Mouse (Mus musculus) frontal cortex, postnatal 36 days (tissue): ENCODE results near the gene Rpgrip1l.

Source experiments
- DNase-seq, 2 experiments: peaks; one replicate each; pipeline ENCODE4 v3.0.0; 2022; ENCODE audit warnings: low spot score in 2 of 2

Rpgrip1l gene

DNA sequence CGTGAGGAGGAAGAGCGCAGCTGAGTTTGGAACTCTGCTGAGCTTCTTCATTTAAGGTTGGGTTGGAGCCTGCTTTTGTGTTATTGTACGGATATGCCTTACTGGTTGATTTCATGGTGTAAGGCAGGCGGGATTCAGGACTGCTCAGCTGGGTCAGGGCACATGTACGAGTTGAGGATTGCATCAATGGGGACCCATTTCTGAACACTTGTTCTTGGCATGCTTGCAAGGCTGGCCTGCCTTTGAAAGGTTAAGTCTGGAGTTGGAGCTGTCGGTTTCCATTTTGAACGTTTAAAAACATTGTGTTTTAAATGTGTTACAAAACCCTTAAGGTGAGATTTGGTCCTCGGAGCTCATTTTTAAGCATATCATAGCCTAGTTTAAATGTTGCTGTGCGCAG, 16.0 kb upstream of the Rpgrip1l start:
- DNase-seq: no peak

DNA sequence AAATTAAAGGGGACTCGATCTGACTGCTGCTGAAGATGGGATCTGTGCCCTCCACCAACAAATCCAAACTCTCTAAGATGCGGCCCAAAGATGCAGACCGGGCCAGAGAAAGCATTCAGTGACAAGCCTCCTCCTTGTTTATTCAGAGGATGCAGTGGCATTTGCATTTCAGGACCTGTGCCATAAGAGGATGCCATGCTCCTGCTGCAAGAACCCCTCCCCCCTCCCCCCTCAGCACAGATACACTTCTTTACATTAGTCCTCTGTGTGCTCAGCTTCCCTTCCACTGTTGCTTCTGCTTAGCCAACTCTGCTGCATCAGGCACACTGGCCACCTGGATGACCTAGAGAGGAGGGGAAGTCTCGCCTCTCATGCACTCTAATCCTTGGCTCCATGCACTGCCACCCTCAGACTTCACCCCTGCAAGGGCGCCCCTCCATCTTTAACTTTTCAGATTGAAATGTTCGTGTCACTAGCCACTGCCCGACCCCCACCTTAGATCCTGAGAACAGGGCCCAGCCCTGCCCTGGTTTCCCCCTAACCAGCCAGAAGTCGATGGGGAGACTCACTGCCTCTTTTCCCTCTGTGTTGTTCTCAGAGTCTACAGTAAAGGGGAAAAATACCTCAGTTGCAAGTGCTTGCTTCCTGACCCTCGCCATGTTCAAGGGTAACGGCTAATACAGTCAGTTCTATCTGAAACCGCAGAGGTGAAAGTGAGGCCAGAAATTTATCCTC, 14.6 kb upstream of the Rpgrip1l start:
- no peak for DNase-seq

DNA sequence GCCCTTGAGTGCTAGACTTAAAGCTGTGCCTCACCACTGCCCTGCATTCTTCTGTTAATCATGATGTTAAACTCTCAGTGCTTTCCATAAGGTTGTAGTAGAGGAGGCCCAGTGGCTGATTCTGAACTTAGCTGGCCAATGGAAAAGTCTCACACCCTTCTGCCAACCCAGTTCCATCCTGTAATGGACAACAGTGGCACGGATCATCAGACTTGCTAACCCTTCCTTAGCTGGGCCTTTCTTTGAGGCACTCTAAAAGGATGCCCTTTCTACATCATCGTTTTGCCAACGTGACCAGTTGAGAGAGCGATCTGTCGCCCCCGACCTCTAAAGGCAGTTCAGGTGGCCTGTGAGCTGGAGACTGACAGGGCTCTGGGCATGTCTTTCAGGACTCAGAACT, 13.9 kb upstream of the Rpgrip1l start:
- DNase-seq: no peak

DNA sequence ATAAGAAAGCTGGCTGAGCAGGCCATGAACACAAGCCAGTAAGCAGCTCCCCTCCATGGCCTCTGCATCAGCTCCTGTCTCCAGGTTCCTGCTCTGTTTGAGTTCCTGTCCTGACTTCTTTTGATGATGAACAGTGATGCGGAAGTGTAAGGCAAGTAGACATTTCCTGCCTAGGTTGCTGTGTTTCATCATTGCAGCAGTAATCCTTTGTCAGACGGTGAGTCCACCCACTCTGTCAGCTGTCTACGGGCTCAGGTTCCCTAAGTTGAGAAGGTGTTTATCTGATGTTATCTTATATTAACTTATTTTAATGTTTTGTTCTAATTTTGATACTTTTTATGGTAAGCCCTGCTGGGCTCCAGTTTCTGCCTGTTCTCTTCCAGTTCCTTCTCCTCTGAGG, 13.0 kb upstream of the Rpgrip1l start:
- no peak for DNase-seq

DNA sequence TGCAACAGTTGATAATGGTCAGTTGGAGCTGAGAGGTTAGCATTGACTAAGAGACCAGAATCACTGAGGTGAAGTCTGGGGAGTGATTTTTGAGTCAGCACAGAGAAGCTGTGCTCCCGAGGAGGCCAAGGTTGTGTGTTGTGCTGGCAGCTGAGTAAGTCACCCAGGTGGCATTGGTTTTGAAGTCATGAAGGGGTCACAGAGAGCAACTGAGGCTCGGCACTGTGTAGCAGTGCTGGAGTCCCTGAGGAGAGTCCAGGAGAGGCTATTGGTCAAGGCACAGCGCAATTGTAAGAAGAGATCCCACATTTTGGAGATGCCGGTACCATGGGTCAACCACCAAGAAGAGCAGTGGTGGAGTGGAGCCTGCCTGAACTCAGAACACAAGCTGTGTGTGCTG, 11.9 kb upstream of the Rpgrip1l start:
- DNase-seq: no peak

DNA sequence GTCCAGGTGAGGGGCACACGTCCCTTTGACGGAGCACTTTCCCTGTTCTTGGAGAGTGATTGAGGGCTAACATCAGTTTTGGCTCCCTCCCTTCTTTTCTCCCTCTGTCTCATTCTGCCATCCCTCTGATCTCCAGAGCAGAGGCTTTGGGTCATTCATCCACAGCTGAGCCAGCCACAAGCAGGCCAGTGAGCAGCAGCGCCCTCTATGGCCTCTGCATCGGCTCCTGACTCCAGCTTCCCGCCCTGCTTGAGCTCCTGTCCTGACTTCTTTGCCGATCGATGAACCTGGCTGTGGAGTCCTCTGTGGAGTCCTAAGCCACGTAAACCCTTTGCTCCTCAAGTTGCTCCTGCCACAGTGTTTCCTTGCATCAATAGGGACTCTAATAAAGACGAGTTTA, 11.2 kb upstream of the Rpgrip1l start:
- no peak for DNase-seq

DNA sequence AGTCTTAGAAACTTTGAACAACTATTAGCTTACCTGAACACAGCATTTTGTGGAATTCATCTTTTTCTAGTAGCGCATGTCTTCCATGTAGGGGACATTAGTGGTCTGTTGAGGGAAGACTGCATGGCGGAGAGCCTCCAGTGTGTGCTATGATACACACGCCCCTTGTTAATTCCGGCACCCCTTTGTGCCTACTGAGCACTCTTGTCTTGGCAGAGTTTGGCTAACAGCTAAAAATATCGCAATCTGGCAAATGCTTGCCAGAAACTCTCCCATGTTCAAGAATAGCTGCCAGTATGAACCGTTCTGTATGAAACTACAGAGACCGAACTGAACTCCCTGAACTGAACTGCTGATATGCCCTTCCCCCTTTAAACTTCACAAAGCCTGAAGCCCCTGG, 10.4 kb upstream of the Rpgrip1l start:
- peak in 1 of 2 experiments; percentile 45 for DNase-seq

DNA sequence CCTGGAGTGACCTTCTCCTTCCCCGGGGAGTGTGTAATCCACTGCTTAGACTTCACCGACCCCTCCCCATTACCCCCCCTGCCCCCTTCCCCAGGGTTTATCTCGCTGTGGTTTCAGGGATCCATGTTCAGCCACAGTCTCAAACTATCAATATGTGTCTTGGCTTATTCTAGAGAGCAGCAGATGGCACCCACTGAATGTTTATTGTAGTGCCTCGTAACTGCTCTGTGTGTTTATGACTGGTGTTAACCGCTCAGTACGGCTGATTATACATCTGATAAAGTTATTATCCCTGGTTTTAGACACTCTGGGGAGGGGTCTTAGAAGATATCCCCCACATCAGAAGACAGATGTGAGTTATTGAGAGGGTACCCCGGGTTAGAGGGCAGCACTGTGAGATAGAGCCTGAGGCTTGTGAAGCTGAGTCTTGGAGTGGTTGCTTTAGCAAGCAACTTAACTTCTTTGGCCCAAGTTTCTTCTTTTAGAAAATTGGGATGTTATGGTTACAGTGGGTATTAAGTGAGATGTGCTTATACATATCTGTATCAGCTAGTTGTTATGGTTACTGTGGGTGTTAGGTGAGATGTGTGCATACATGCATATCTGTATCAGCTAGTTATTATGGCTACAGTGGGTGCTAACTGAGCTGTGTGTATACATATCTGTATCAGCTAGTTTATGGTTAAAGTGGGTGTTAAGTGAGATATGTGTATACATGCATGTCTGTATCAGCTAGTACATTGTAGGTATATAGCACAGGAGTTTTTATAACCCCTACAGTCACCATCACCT, 6.1 kb upstream of the Rpgrip1l start:
- no peak for DNase-seq

DNA sequence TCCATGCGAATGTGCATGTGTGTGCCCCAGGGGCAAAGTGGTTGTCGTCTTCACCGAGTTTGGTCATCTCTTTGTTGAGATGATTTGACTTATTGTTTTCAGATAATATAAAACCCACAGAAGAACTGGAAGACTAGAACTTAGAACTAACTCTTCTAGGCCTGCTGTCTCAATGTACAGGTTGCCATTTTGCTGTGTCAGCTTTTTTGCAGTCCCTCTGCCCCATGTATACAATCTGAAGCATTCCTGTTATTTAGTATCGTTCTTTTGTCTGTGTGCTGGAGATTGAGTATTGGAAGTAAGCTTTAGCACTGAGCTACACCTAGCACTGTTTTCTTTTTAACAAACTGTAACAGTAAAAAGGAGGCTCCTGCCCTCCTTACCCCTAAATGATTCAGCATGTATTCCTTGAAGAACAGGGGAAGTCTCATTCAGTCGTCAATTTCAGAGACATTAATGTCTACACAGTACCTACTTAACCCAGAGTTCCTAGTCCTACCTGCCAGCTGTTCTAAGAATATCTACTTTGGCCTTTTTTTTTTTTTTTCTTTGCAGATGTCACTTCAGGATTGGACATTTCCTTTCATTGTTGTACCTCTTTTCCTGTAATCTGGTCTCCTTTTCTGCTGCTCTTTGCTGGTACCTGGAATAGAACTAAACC, 4.6 kb upstream of the Rpgrip1l start:
- DNase-seq: no peak

DNA sequence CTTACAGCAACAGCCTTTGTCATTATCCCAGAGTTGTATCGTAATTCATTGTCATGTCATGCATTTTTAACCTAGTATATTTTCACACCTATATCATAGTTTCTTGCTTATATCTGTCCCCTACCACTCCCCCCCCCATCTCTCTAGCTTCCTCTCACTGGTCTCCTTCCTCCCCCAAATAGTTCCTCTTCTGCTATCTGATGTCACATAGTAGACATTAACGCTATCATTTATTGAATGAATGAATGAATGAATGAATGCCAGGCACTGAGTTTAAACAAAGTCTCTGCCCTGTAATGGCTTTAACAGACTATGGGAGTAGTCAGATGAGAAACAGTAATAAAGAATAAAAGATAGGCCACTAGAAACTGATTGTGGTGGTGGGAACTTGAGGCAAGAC, 720 bp downstream of the Rpgrip1l start:
- no peak for DNase-seq

DNA sequence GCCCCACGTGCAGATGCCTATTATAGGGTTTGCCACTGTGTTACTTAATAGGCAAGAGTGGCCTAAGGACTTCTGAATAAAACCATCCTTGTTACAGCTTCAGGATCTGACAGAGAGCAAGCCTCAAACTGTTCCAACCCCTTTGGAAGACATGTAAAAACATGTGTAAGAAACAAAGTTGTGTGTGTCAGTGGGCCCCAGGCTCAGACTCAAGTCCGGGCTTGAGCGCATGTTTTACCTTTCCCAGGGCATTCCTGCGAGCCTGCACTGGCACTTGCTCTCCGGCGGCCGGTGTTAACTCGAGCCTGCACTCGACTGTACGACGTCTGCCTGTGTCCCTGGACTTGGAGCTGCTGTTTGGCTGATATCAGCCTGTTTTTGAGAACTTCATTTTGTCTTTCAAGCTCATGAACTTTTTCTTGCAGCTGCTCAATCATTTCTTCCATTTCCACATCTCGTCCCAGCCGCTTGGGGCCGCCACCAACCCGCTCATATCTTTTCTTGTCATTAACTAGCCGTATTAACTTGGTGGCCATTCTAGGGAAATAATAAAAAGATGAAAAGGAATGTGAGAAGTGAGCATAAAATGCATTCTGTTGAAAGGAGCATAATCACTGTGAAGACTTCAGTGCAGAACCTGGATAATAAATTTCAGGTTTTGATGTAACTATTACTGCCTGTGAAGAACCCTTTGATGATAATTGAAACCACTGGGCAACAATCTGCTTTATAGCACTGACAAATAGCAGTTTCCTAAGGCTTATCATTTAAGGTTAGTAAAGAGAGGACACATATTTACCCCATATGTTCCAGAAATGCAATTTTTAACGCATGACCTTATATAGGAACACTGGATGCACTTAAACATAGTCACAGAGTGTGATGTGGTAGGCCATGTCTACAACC, 8.3 kb downstream of the Rpgrip1l start:
- DNase-seq: no peak

DNA sequence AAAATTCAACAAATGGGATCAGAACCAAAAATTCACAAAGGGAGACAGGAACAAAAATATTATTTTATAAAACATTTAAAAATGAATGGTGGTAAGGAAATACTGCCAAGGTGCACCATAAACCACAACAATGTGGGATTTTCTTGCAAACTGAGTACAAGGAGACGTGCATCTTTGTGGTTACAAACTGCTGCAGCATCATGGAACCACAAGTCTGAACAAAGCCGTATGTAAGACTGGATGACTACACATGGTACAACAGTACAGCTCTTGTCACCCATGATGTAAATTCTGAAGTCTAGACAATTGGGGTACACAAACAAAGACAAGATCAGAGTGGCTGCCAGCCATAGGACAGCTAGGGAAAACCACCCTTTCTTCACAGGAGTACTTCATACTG, 14.4 kb downstream of the Rpgrip1l start:
- no peak for DNase-seq

DNA sequence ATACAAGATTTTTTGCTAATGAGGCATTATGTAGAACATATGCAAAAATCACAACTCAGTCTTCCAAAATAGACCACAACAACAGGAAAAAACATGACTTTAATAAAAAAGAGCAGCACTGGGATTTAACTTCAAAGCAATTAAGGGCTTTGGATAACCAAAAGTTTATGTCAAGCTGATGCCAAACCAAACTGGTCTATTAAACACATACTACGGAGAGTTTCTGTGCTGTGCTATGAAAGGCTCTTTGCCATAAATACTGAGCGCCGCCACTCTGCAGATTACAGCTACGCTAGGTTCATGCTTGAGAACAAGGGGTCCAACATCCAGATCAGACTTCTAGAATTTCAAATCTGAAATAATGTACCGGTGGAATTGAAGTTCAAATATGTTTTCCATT, 17.3 kb downstream of the Rpgrip1l start:
- DNase-seq: no peak

DNA sequence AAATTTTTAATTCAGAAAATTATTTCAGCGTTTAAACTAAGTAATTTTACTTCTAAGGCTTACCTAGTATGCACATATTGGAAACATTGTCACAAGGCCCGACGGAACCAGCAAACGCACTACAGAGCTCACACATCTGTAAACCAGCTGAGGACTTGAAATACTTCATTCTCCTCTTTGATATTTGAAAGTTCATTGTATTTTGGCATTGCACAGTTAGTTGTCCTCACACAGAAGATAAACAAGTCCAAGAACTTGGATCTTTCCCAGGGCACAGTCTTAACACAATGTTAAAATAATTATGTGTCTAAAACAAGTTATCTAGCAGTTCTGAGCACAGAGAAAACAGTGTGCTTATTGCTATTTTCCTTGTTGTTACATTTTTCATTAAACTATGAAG, 22.5 kb downstream of the Rpgrip1l start:
- DNase-seq: no peak

DNA sequence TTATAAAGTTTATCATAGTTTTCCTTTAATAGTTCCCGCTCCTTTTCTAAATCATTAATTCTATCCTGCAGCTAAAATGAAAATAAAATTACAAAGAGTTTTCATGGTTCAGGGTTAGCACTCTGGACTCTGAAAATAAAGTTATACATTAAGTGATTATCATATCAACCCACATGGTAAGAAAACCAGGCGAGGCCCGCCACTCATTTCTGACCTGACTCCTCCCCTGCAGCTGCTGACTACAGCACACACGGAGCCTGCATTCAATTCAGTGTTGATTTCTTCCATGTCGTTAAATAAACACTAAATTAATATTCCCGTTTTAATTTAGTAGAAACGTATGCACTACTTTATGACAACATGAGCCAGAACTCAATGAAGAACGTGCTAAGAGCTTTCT, 26.8 kb downstream of the Rpgrip1l start:
- DNase-seq: no peak

DNA sequence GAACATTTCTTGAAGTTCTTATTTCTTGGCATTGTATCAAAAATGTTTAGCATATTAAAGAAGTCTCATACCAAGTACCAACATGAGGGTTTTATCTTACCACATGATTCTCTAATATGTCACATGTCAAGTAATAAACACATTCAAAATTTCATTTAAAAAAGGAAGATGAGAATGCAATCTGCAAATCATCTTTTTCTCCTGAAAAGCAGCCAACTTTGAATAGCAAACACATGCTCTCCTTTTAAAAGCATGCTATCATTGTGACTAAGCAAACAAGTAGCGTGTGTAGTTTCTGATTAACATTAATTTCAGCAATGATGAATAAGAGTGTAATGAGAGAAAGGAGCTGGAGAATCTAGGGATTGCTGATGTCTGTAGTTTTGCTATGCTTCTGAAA, 29.2 kb downstream of the Rpgrip1l start:
- no peak for DNase-seq

DNA sequence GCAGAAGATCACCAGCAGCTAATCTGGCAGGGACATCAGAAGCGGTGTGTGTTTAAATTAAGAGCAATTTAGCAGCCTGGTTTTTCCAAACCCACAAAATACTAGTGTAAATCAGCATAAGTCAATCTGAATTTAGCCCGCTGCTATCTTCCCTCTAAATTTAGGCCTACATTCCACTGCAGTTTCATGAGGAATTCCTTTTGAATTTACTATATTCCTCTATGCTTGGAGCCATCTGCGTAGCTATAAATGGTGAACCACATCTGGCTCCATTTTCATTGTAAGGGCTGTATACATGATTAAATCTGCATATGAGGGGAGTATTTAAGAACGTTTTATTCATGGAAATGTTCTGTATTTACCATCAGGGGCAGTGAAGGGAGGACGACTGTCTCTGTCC, 30.4 kb downstream of the Rpgrip1l start:
- peak in 1 of 2 experiments; percentile 27 for DNase-seq

DNA sequence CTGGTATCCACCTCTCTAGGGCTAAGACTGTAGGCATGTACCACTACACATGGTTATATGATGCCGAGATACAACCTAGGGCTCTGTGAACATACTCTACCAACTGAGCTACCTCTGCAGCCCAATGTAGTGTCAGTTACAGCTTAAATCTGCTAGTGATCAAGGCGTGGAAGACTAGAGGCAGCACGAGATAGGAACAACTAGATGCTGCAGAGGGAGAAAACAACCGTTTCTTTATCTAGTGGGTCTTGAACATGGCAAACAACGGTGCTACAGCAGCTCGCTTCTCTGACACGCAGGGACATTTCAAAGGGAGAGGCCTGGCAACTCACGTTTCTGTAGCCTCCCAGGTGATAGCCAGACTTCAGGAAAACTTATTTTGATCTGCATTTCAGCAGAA, 31.5 kb downstream of the Rpgrip1l start:
- no peak for DNase-seq

DNA sequence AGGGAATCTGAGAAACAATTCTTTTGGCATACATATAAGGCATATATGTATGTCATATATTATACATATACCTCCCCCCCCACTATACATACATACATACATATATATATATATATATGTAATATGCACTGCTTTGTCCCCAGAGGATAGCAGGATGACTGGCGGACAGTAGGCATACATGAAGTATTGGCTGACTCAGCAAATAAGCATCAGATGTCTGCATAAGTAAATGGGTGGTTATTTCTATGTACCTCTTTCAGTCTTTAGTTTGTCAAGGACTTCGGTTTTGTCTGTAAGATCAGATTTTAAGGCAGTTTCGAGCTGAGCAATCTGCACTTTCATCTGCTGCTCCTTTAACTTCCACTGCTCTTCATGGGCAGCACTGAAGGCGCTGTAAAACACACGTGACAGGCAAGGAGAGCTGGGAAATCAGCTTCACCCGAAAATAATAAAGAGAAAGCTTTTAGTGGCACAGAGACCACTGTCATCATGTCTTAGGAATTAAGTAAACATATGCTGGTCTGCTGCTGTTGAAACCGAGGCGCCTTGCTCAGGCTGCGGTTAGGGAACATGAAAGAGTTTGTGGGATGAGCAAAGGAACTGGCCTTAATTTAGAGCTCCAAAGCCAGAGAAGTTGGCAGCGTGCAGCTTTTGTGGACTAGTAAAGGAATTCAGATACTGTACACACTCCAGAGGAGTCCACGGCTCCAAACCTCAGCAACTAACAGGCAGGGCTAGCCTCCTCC, 32.4 kb downstream of the Rpgrip1l start:
- DNase-seq: peak; percentile 17 to 22

DNA sequence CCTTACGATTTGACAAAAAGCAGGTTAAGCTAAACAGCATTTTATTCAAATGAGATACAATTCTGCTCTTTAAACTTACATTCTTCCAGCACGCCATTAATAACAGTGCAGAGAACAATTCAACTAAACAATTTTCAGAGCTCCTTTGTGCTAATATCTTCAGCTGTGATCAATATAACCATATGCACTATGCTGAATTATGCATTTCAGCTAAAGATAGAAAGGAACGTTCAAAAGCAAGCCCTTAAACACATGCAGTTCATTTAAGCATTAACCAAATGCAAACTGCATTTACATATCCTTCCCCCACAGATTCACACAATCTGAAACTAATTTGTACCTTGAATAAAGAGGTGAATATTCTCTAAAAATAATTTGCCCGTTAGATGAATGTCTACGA, 35.0 kb downstream of the Rpgrip1l start:
- no peak for DNase-seq

DNA sequence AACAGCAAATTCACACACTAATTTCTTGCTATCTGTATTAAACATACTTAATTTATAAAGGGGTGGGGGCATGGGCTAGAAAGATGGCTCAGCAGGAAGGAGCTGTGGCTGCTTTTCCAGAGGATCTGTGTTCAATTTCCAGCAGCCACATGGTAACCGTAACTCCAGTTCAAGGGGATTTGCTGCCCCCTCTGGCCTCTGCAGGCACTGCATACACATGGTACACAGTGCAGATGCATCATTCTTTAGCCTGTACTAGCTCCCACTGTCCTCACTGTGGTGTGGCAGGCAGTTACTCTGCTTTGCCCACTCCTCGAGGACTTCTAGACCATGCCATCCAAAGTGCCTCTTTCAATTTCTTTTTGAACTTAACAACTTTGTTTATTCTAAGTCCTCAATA, 36.7 kb downstream of the Rpgrip1l start:
- no peak for DNase-seq
